Mouse (Mus musculus) midbrain, embryonic 15.5 days (tissue): ENCODE data around the gene Mitd1. TPM values are rescaled to one million over a fixed set of nuclear protein-coding genes. Genes with fewer than 3 reads are reported as not detected.

ENCODE experiments used
- ATAC-seq: fragments of 200-750 bp; cut with Nextera tagmentation; replicated peaks from 2 replicates; pipeline ENCODE4 v1.8.0; 2017; ENCODE audit warnings: moderate TSS enrichment
- H3K27ac ChIP-seq: fragments of 300-500 bp; sonication (generic); 2 replicates; pipeline ENCODE4 v1.5.1; 2015; ENCODE audit warnings: mild to moderate bottlenecking, inconsistent platforms
- H3K27me3 ChIP-seq: fragments of 300-500 bp; sonication (generic); replicated peaks from 2 replicates; pipeline ENCODE4 v1.6.1; 2015; ENCODE audit warnings: inconsistent platforms
- H3K36me3 ChIP-seq: fragments of 300-500 bp; sonication (generic); replicated peaks from 2 replicates; pipeline ENCODE4 v1.6.1; 2015; ENCODE audit warnings: inconsistent platforms
- H3K4me1 ChIP-seq: fragments of 300-500 bp; sonication (generic); 2 replicates; pipeline ENCODE4 v1.6.1; 2015; ENCODE audit warnings: inconsistent platforms
- H3K4me2 ChIP-seq: fragments of 300-500 bp; sonication (generic); 2 replicates; pipeline ENCODE4 v1.6.1; 2015; ENCODE audit warnings: inconsistent platforms, mild to moderate bottlenecking, moderate library complexity
- H3K4me3 ChIP-seq: fragments of 300-500 bp; sonication (generic); 2 replicates; pipeline ENCODE4 v1.5.1; 2015; ENCODE audit warnings: mild to moderate bottlenecking, inconsistent platforms
- H3K9ac ChIP-seq: fragments of 300-500 bp; sonication (generic); 2 replicates; pipeline ENCODE4 v1.6.1; 2015; ENCODE audit warnings: mild to moderate bottlenecking, inconsistent platforms
- H3K9me3 ChIP-seq: fragments of 300-500 bp; sonication (generic); 2 replicates; pipeline ENCODE4 v1.6.1; 2016; ENCODE audit warnings: inconsistent platforms
- WGBS: fragments of 180-500 bp; shearing (Covaris S2); methylation state at CpG from one replicate; pipeline ENCODE4 v1.1.7; 2015; ENCODE audit warnings: mixed read lengths; 5-methylcytosine and 5-hydroxymethylcytosine counted together
- polyA plus RNA-seq: library from polyadenylated mRNA; unstranded; fragments of >200 nt; fragmentation: Nextera tagmentation; extraction: Ambion mirVana; gene quantifications from 2 replicates; pipeline ENCODE4 v1.2.1, GENCODE M21; 2015

The Mitd1 gene
- polyA plus RNA-seq, 1 experiment from 2014 or later: 15.9 TPM

DNA sequence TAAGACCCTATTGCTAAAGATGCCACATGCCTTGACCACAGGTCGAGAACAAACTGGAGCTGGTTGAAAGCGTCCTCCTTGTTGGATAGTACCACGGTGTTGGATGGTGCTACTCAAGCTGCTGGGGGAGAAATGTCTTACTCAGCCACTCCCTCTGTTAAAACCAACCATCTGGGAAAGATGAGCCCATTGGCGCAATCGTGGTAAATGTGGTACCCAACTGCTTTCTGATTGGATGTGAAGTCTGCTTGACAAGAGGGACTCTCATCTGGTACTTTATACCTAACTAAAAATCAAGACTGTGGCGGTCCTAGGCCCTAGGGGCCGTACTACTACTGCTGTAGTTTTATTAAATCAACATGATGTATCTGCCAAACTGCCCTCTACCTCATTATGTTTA is 1.0 kb downstream of the Mitd1 start:
- no peaks in the 10 kb centered on the region for H3K36me3 ChIP-seq
- ATAC-seq: no peak
- H3K27me3 ChIP-seq: no peaks in the 10 kb centered on the region
- no peaks in the 10 kb centered on the region for H3K9me3 ChIP-seq
- peak overlapping the region; percentile 86 for H3K4me2 ChIP-seq
- peak overlapping the region; percentile 74 for H3K9ac ChIP-seq
- 89% methylated on average over 7 of the region's 7 CpGs for WGBS
- H3K27ac ChIP-seq: no peak overlapping the region
- H3K4me3 ChIP-seq: peak overlapping the region; percentile 81
- H3K4me1 ChIP-seq: peaks cover 26% of the 10 kb centered on the region

DNA sequence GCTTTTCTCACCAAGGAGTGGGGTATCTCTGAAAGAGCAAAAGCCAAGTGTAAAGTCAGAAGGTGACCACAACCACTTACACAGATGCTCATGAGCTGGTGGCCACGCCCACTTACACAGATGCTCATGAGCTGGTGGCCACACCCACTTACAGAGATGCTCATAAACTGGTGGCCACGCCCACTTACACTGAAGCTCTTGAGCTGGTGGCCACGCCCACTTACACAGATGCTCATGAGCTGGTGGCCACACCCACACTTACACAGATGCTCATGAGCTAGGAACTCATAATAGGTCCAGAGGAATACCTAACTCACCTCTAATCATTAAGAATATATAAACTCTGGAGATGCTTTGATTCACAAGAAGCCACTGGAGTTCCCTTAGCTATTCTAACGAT is 5.8 kb downstream of the Mitd1 start:
- ATAC-seq: no peak
- H3K9ac ChIP-seq: no peak overlapping the region
- WGBS: 84% methylated on average over 4 of the region's 4 CpGs
- H3K4me1 ChIP-seq: peaks cover 5% of the 10 kb centered on the region
- H3K9me3 ChIP-seq: no peaks in the 10 kb centered on the region
- no peak overlapping the region for H3K4me3 ChIP-seq
- no peaks in the 10 kb centered on the region for H3K27me3 ChIP-seq
- no peak overlapping the region for H3K4me2 ChIP-seq
- H3K36me3 ChIP-seq: no peaks in the 10 kb centered on the region; the same call in 1 of the 2 replicates
- H3K27ac ChIP-seq: no peak overlapping the region

DNA sequence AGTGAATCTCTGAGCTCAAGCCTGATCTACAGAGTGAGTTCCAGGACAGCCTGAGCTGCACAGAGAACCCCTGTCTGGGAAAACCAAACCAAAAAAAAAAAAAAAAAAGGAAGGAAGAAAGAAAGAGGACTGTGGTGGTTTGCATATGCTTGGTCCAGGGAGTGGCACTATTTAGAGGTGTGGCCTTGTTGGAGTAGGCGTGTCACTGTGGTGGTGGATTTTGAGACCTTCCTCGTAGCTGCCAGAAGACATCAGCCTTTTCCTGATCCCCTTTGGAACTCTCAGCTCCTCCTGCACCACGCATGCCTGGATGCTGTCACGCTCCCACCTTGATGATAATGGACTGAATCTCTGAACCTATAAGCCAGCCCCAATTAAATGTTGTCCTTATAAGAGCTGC is 6.8 kb downstream of the Mitd1 start:
- no peak overlapping the region for H3K9ac ChIP-seq
- no peaks in the 10 kb centered on the region; the same call in none of the 2 replicates for H3K36me3 ChIP-seq
- H3K4me3 ChIP-seq: no peak overlapping the region
- no peaks in the 10 kb centered on the region for H3K4me1 ChIP-seq
- H3K9me3 ChIP-seq: no peaks in the 10 kb centered on the region
- H3K4me2 ChIP-seq: no peak overlapping the region
- ATAC-seq: no peak
- 91% methylated on average over 4 of the region's 4 CpGs for WGBS
- no peak overlapping the region for H3K27ac ChIP-seq
- no peaks in the 10 kb centered on the region for H3K27me3 ChIP-seq

DNA sequence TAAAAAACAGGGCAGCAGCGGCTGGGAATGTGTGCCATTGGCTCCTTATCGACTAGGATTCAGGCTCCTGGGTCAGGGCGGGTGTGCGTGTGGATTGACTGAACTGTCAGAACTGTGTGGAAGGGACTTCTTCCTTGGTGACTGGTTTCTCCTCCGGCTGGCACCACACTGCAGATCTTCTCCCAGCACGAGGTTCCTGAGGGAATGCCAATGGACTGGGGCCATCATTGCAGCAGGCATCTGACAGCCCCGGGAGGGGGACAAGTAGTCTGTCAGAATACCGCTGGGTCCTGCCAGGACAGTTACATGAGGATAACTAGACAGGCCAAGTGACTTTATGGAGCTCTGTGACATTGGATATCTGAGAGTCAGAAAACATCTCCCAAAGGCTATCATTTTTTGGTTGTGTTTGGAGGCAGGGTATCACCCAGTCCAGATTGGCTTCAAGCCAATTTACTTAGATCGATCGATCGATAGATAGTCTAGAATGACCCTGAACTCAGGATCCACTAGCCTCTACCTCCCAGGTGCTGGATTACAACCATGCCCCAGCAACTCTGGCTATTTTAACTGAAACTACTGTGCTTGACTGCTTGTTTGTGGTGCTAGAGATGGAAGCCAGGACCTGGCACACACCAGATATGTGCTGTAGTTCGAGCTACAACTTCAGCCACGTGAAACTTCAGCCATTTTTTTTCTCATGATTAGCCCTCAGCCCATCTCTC is 12.3 kb downstream of the Mitd1 start:
- no peak for ATAC-seq
- no peak overlapping the region for H3K4me3 ChIP-seq
- peaks cover 21% of the 10 kb centered on the region for H3K36me3 ChIP-seq
- WGBS: 96% methylated on average over 13 of the region's 13 CpGs
- no peak overlapping the region for H3K9ac ChIP-seq
- H3K27me3 ChIP-seq: no peaks in the 10 kb centered on the region
- no peaks in the 10 kb centered on the region for H3K9me3 ChIP-seq
- no peak overlapping the region for H3K27ac ChIP-seq
- no peak overlapping the region for H3K4me2 ChIP-seq
- H3K4me1 ChIP-seq: peaks cover 3% of the 10 kb centered on the region

DNA sequence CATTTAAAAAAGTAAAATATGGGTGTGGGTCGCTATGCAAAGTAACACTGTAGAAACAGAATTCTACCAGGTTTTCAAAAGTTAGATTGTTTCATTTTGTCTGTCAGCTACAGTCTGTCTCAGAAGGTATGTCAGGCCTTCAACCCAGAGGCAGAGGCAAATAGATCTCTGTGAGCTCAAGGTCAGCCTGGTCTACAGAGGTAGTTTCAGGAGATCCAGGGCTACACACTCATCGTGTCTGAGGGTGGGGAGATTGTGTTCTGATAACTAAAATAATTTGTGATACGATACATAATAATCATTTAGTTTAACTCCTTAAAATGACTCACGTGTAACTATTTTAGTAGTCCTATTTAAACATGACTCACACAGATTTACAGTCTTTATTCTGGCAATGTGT is 17.1 kb downstream of the Mitd1 start:
- 96% methylated on average over 4 of the region's 4 CpGs for WGBS
- no peaks in the 10 kb centered on the region for H3K9me3 ChIP-seq
- H3K36me3 ChIP-seq: peaks cover 21% of the 10 kb centered on the region
- H3K4me2 ChIP-seq: 0 out of 2 replicates have a peak overlapping the region, but pooled peaks have one; percentile 60
- peak overlapping the region; percentile 51; the same call in 1 of the 2 replicates for H3K4me3 ChIP-seq
- H3K27ac ChIP-seq: no peak overlapping the region
- 0 out of 2 replicates have a peak overlapping the region, but pooled peaks have one; percentile 55 for H3K9ac ChIP-seq
- peaks cover 7% of the 10 kb centered on the region; the same call in 1 of the 2 replicates for H3K27me3 ChIP-seq
- no peak for ATAC-seq
- H3K4me1 ChIP-seq: peaks cover 13% of the 10 kb centered on the region

DNA sequence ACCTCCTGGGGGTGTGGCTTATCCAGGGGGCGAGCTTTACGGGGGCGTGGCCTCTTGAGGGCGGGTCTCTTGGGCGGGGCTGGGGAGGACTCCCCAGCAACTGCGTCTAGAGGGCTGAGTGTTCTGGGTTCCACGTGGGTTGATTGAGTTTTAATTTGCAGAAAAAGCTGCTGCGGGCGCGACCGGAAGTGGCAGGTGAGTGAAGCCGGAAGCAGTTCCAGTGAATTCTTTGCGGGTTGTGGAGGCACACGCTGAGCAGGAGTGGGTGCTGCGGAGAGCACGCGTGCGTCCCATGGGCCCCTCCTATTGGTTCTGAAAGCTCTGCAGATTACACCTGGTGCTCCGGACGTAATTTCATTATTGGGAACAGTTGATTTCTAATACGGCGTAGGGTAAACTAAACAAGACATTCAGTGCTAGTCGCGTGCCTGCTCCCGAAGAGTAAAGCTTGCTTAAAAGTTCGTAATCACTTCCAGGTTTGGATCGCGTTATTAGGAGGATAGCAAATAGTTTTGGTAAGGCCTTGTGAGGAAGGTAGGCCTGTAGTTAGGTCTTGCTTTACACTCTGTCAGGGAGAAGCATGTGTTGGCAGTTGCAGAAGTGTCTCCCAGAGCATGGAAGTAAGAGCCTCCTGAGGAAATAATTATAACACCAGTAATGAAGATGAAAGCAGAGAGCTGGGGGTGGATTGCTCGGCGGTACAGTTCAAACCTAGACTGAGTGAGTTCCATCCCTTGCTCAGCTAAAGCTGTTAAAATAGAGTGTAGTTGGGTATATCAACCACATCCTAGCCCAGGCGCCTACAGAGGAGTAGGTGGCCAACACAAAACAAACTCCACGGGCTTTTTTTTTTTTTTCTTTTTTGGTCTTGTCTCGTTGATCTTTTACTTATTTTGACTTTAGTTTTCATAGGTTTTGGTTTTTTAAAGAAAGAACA is 17.8 kb downstream of the Mitd1 start:
- Histone ChIP-seq H3K4me2 (peak overlapping the region; percentile 60), H3K27ac (peak overlapping the region; percentile 74), H3K36me3 (peaks cover 15% of the 10 kb centered on the region), H3K4me3 (peak overlapping the region; percentile 51), H3K4me1 (peaks cover 13% of the 10 kb centered on the region), H3K9me3 (no peaks in the 10 kb centered on the region), H3K27me3 (peaks cover 7% of the 10 kb centered on the region; the same call in 1 of the 2 replicates), H3K9ac (peak overlapping the region; percentile 55)
- WGBS: 6% methylated on average over 33 of the region's 33 CpGs
- peak; percentile 95 for ATAC-seq

DNA sequence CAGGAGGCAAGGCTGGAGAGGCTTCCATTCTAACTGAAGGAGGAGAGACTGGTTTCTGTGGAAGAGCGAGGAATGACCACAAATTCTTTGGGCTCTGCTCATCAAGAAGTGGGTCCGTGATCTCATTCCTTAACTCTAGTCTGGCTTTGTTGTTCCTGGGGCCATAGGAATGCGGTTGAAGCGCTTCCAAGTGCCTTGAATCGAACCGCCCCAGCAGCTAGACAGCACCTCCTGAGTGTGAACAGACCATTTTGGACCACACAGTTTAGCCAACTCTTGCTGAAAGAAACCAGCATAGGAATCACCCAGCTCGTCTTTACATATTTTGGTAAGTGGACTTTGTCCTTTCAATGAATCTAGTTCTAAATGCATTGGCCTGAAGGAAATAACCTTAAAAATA is 18.5 kb downstream of the Mitd1 start, which contains the start of gene Lipt1:
Gene Lipt1, plus strand, starts transcription at position 35 of the 400 bp plus-strand sequence.
- H3K36me3 ChIP-seq: peaks cover 13% of the 10 kb centered on the region
- no peaks in the 10 kb centered on the region for H3K9me3 ChIP-seq
- peaks cover 13% of the 10 kb centered on the region for H3K4me1 ChIP-seq
- 4% methylated on average over 7 of the region's 7 CpGs for WGBS
- peak within 1 kb of the TSS; percentile 74 for H3K27ac ChIP-seq
- ATAC-seq: peak; percentile 66
- peak within 1 kb of the TSS; percentile 60 for H3K4me2 ChIP-seq
- H3K4me3 ChIP-seq: peak within 1 kb of the TSS; percentile 51
- peak within 1 kb of the TSS; percentile 55 for H3K9ac ChIP-seq
- peaks cover 7% of the 10 kb centered on the region; the same call in 1 of the 2 replicates for H3K27me3 ChIP-seq

DNA sequence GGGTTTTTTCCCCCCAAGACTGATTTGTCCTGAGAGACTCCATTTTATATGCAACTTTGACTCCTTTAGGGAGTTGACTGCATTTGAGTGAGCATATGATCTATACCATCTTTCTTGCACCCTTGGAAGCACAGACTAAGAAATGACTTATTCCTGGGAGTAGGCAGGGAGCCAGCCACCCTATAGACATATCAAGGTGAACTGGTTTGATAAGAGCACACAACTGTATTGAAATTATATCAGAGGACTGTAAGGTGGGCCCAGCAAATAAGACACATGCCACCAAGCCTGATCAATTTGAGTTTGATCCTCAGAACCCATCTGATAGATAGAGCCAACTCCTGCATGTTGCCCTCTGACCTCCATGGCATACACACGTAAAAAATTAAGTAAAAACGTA is 20.8 kb downstream of the Mitd1 start:
- Histone ChIP-seq H3K4me3 (no peak overlapping the region), H3K9me3 (no peaks in the 10 kb centered on the region), H3K27me3 (peaks cover 7% of the 10 kb centered on the region; the same call in 1 of the 2 replicates), H3K36me3 (no peaks in the 10 kb centered on the region), H3K4me2 (no peak overlapping the region), H3K9ac (no peak overlapping the region), H3K27ac (no peak overlapping the region), H3K4me1 (peaks cover 20% of the 10 kb centered on the region)
- WGBS: 49% methylated on average over 2 of the region's 2 CpGs
- ATAC-seq: no peak

DNA sequence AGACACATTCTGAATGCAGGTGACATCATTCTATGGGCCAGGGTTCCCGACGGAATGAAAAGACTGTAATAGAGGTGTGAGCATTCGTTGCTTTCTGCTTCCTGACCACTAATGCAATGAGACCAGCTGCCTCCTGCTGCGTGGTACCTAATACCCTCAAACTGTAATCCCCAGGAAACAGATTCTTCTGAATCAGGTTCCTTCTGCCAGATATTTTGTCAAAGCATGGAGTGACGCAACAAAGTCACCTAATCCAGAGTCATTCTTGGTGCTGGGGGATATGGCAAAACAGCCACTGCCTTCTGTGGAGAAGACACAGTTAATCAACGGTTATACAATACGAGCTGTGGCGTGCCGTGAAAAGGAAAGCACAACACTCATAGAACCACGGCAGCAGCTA is 21.6 kb downstream of the Mitd1 start:
- H3K9ac ChIP-seq: no peak overlapping the region
- H3K27me3 ChIP-seq: peaks cover 7% of the 10 kb centered on the region; the same call in 1 of the 2 replicates
- peaks cover 20% of the 10 kb centered on the region for H3K4me1 ChIP-seq
- ATAC-seq: no peak
- 64% methylated on average over 10 of the region's 10 CpGs for WGBS
- H3K4me2 ChIP-seq: no peak overlapping the region
- H3K27ac ChIP-seq: no peak overlapping the region
- no peak overlapping the region for H3K4me3 ChIP-seq
- H3K9me3 ChIP-seq: no peaks in the 10 kb centered on the region
- no peaks in the 10 kb centered on the region for H3K36me3 ChIP-seq

DNA sequence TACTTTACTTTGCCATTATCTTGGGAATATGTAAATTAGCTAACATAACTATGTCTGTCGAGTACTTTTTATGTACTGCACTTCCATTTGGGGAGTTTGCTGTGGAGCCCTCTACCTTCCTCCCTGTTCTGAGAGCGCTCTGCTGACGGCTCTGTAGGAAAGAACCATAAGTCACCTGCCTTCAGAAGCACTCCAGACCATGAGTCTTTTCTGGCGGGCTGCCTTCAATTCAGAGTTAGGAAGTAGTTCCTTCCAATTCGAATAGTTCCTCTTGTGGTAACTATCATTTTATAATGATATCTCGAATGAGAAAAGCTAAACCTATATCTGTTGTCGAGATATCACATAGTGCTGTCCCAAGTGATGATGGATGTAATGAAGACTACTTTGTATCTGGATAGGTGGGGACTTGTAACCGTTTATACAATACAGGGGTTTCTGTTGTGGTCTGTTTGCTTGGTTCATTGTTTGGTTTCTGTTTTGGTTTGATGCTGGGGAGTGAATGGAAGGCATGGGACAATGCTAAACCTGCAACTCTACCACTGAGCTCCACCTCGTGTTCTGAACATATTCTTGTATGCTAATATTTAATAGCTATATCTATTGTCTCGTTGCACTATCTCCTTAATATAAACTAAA is 22.4 kb downstream of the Mitd1 start:
- H3K4me3 ChIP-seq: no peak overlapping the region
- H3K4me2 ChIP-seq: no peak overlapping the region
- no peaks in the 10 kb centered on the region for H3K36me3 ChIP-seq
- H3K4me1 ChIP-seq: peaks cover 23% of the 10 kb centered on the region
- no peak overlapping the region for H3K9ac ChIP-seq
- no peaks in the 10 kb centered on the region for H3K9me3 ChIP-seq
- ATAC-seq: no peak
- 70% methylated on average over 10 of the region's 10 CpGs for WGBS
- H3K27ac ChIP-seq: no peak overlapping the region
- peaks cover 7% of the 10 kb centered on the region; the same call in 1 of the 2 replicates for H3K27me3 ChIP-seq

DNA sequence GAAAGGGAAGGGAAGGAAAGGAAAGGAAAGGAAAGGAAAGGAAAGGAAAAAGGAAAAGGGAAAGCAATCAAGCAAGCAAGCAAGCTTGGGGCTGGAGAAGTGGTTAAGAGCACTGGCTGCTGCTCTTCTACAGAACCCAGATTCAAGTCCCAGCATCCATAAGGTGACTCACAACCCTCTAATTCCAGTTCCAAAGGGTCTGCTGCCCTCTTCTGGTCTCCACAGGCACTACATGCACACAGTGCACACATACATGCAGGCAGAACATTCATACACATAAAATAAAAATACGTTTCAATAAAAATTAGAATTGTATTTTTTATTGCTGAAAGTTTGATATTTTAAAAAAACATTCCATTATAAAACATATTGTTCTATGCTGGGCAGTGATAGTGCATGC is 23.2 kb downstream of the Mitd1 start:
- Histone ChIP-seq H3K36me3 (no peaks in the 10 kb centered on the region), H3K4me2 (no peak overlapping the region), H3K4me1 (peaks cover 18% of the 10 kb centered on the region), H3K9me3 (no peaks in the 10 kb centered on the region), H3K9ac (no peak overlapping the region), H3K4me3 (no peak overlapping the region), H3K27me3 (peaks cover 7% of the 10 kb centered on the region; the same call in 1 of the 2 replicates), H3K27ac (no peak overlapping the region)
- no peak for ATAC-seq
- 79% methylated on average over 1 of the region's 1 CpGs for WGBS

DNA sequence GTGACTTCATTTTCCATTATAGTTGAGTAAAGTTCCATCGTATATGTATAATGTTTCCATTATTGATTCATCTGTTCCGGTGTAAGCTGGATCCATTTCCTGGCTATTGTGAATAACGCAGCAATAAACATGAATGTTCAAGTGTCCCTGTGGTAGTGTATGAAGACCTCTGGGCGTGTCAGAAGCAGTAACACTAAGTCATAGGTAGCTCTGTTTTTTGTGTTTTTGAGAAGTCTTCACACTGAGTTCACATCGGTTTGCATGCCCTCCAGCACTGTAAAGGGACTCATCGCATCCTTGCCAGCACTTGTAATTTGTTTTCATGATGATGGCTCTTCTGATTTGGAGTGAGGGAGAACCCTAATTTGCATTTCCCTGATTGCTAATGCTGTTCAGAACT is 23.9 kb downstream of the Mitd1 start, which contains the start of gene Tsga10:
Gene Tsga10, minus strand, starts transcription at position 144 of the 400 bp plus-strand sequence.
- H3K9ac ChIP-seq: peak within 1 kb of the TSS; percentile 57
- peak within 1 kb of the TSS; percentile 72 for H3K4me3 ChIP-seq
- WGBS: 85% methylated on average over 6 of the region's 6 CpGs
- peak within 1 kb of the TSS; percentile 92 for H3K27ac ChIP-seq
- H3K36me3 ChIP-seq: no peaks in the 10 kb centered on the region
- H3K4me1 ChIP-seq: peaks cover 14% of the 10 kb centered on the region
- H3K27me3 ChIP-seq: peaks cover 7% of the 10 kb centered on the region; the same call in 1 of the 2 replicates
- ATAC-seq: no peak
- H3K9me3 ChIP-seq: no peaks in the 10 kb centered on the region
- peak within 1 kb of the TSS; percentile 59 for H3K4me2 ChIP-seq
